Mouse (Mus musculus): Measurements from ENCODE around the gene Gramd1b. TPM values are rescaled to one million over a fixed set of nuclear protein-coding genes. Genes with fewer than 3 reads are reported as not detected.

Gene Gramd1b
- polyA plus RNA-seq, 1 experiment from 2014 or later: 13.5 TPM

GRCm38 (mm10) chr9:40317735-40318134 lies 213.4 kb downstream of the Gramd1b start:
- Histone ChIP-seq H3K36me3 (peaks cover 54% of the 10 kb centered on the region), H3K27ac (no peak overlapping the region), H3K9ac (no peak overlapping the region), H3K4me2 (no peak overlapping the region), H3K27me3 (no peaks in the 10 kb centered on the region), H3K4me1 (replicated peaks) (peaks cover 3% of the 10 kb centered on the region; the same call in 1 of the 2 replicates), H3K4me3 (no peak overlapping the region), H3K9me3 (no peaks in the 10 kb centered on the region)
- WGBS: 97% methylated on average over 4 of the region's 4 CpGs
- ATAC-seq (ENCODE audit: low FRiP score): no peak

DNA sequence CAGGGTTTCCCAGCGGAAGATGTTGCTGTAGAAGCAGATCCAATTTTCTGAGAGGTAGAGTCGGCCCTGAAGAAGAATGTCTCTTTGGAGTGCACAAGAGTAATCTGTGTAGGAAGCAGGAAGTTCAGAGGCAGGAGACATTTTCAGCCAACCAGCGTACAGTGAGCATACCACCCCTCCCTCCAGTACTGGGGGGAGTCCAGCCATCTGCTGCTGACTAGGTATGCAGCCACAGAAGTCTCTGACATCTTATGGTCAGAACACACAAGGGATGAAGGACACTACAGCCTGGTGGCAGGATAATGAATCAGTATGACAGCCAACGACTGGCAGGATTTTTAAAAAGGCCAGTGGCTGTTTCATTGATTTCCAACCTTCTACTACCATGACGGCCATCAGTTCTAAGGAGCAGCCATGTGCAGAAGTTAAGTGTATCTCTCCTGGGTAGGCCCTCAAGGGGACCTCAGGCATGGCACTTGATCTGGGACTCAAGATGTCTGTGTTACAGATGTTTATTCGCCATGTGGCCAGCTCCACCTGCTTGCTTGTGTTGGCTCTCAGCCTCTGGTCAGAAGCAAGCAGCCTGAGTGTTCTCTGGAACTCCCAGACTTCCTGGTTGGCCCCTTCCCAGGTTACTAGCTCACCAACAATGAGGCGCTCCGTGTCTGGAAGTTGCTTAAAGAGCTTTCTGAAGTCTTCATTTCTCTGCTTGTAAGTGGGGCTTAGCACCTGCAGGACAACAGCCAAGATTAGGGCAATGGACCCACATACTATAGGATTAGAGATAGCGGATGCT lies 214.1 kb downstream of the Gramd1b start:
- H3K4me1 ChIP-seq (replicated peaks): peaks cover 3% of the 10 kb centered on the region; the same call in 1 of the 2 replicates
- 88% methylated on average over 9 of the region's 9 CpGs for WGBS
- no peak for ATAC-seq (ENCODE audit: low FRiP score)
- H3K9me3 ChIP-seq: no peaks in the 10 kb centered on the region
- H3K9ac ChIP-seq: no peak overlapping the region
- H3K27ac ChIP-seq: no peak overlapping the region
- H3K4me2 ChIP-seq: no peak overlapping the region
- no peak overlapping the region for H3K4me3 ChIP-seq
- H3K27me3 ChIP-seq: no peaks in the 10 kb centered on the region
- H3K36me3 ChIP-seq: peaks cover 59% of the 10 kb centered on the region

DNA sequence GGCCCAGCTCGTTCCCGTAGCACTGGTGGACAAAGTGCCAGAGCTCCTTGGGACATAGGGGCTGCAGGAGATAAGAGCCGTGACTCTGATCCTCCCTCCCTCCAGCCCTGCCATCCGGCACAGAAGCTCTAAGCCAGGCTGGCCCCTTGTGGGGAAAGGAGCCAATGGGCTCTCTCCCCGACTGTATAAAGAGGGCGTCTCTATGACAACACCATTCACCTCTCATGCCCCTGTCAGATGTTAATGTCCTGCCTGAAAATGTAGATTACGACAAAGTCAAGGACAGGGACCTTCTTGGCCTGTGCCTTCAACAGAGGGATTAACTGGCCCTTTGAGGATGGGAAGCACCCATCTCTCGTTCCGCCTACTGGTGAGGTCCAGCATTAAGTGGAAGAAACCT lies 219.4 kb downstream of the Gramd1b start:
- ATAC-seq (ENCODE audit: low FRiP score): no peak
- H3K36me3 ChIP-seq: peaks cover 93% of the 10 kb centered on the region
- no peak overlapping the region for H3K9ac ChIP-seq
- no peaks in the 10 kb centered on the region for H3K27me3 ChIP-seq
- no peak overlapping the region for H3K4me3 ChIP-seq
- no peak overlapping the region for H3K4me2 ChIP-seq
- WGBS: 59% methylated on average over 9 of the region's 9 CpGs
- no peak overlapping the region for H3K27ac ChIP-seq
- H3K9me3 ChIP-seq: no peaks in the 10 kb centered on the region
- H3K4me1 ChIP-seq (replicated peaks): no peaks in the 10 kb centered on the region

DNA sequence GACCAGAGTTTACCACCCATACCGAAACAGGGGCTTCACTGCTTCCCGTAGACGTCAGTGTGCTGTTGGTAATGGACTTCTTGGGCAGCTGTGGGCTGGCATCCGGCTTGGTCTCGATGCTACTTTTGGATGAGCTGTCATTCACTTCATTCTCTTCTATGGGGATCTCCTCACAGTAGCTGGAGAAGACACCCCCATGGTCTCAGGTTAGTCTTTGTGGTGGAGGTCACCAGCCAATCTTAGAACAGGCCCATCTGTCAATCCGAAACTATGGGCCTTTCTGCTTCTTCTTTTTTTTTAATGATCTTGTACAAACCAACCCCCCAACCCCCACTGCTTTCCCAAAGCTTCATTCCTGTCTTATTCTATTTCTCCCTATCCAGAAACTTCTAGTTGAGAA lies 221.3 kb downstream of the Gramd1b start:
- no peak for ATAC-seq (ENCODE audit: low FRiP score)
- Histone ChIP-seq H3K4me2 (no peak overlapping the region), H3K27ac (no peak overlapping the region), H3K9me3 (no peaks in the 10 kb centered on the region), H3K36me3 (peaks cover 96% of the 10 kb centered on the region), H3K4me3 (no peak overlapping the region), H3K27me3 (no peaks in the 10 kb centered on the region), H3K4me1 (replicated peaks) (no peaks in the 10 kb centered on the region), H3K9ac (no peak overlapping the region)
- 97% methylated on average over 6 of the region's 6 CpGs for WGBS

- ATAC-seq (ENCODE audit: low FRiP score): no peak
- 76% methylated on average over 3 of the region's 3 CpGs for WGBS
- no peak overlapping the region for H3K27ac ChIP-seq
Measured at GRCm38 (mm10) chr9:40307311-40307710, 223.9 kb downstream of the Gramd1b start.

GRCm38 (mm10) chr9:40304243-40304642 lies 226.9 kb downstream of the Gramd1b start:
- no peak overlapping the region for H3K4me3 ChIP-seq
- no peak for ATAC-seq (ENCODE audit: low FRiP score)

More at GRCm38 (mm10) chr9:40307311-40307710, 223.9 kb downstream of the Gramd1b start:
- Histone ChIP-seq H3K4me3 (no peak overlapping the region), H3K4me1 (replicated peaks) (no peaks in the 10 kb centered on the region), H3K36me3 (peaks cover 99% of the 10 kb centered on the region), H3K9me3 (no peaks in the 10 kb centered on the region), H3K27me3 (no peaks in the 10 kb centered on the region), H3K4me2 (no peak overlapping the region), H3K9ac (no peak overlapping the region)

GRCm38 (mm10) chr9:40302375-40302774 lies 228.8 kb downstream of the Gramd1b start:
- no peak overlapping the region for H3K27ac ChIP-seq
- peaks cover 99% of the 10 kb centered on the region for H3K36me3 ChIP-seq
- no peaks in the 10 kb centered on the region for H3K4me1 ChIP-seq (replicated peaks)
- no peaks in the 10 kb centered on the region for H3K9me3 ChIP-seq
- no peak overlapping the region for H3K4me2 ChIP-seq
- whole genome bisulfite sequencing: 93% methylated on average over 8 of the region's 8 CpGs
- no peaks in the 10 kb centered on the region for H3K27me3 ChIP-seq
- no peak overlapping the region for H3K4me3 ChIP-seq
- no peak overlapping the region for H3K9ac ChIP-seq
- no peak for ATAC-seq (ENCODE audit: low FRiP score)

More at GRCm38 (mm10) chr9:40304243-40304642, 226.9 kb downstream of the Gramd1b start:
- H3K27ac ChIP-seq: no peak overlapping the region
- H3K27me3 ChIP-seq: no peaks in the 10 kb centered on the region
- no peaks in the 10 kb centered on the region for H3K9me3 ChIP-seq
- H3K4me1 ChIP-seq (replicated peaks): no peaks in the 10 kb centered on the region
- peaks cover 99% of the 10 kb centered on the region for H3K36me3 ChIP-seq
- 97% methylated on average over 8 of the region's 8 CpGs for WGBS
- H3K9ac ChIP-seq: no peak overlapping the region
- H3K4me2 ChIP-seq: no peak overlapping the region

GRCm38 (mm10) chr9:40301475-40301874 lies 229.7 kb downstream of the Gramd1b start:
- ATAC-seq (ENCODE audit: low FRiP score): no peak
- Histone ChIP-seq H3K27me3 (no peaks in the 10 kb centered on the region), H3K4me2 (no peak overlapping the region), H3K4me3 (no peak overlapping the region), H3K9me3 (no peaks in the 10 kb centered on the region), H3K27ac (no peak overlapping the region), H3K4me1 (replicated peaks) (no peaks in the 10 kb centered on the region), H3K9ac (no peak overlapping the region), H3K36me3 (peaks cover 99% of the 10 kb centered on the region)
- WGBS: 94% methylated on average over 5 of the region's 5 CpGs

- no peak overlapping the region for H3K4me3 ChIP-seq
- no peaks in the 10 kb centered on the region for H3K9me3 ChIP-seq
- H3K27me3 ChIP-seq: no peaks in the 10 kb centered on the region
- H3K9ac ChIP-seq: no peak overlapping the region
- H3K36me3 ChIP-seq: peaks cover 99% of the 10 kb centered on the region
- H3K27ac ChIP-seq: no peak overlapping the region
- H3K4me2 ChIP-seq: no peak overlapping the region
- ATAC-seq (ENCODE audit: low FRiP score): no peak
- no peaks in the 10 kb centered on the region for H3K4me1 ChIP-seq (replicated peaks)
- 91% methylated on average over 15 of the region's 15 CpGs for WGBS
Measured at GRCm38 (mm10) chr9:40300018-40300989, 230.9 kb downstream of the Gramd1b start.

- H3K4me1 ChIP-seq (replicated peaks): no peaks in the 10 kb centered on the region
- no peak for ATAC-seq (ENCODE audit: low FRiP score)
- 93% methylated on average over 7 of the region's 7 CpGs for WGBS
Measured at GRCm38 (mm10) chr9:40299323-40299722, 231.9 kb downstream of the Gramd1b start.

GRCm38 (mm10) chr9:40297969-40298368 lies 233.2 kb downstream of the Gramd1b start:
- Histone ChIP-seq H3K36me3 (peaks cover 98% of the 10 kb centered on the region), H3K4me3 (no peak overlapping the region), H3K27me3 (no peaks in the 10 kb centered on the region), H3K4me1 (replicated peaks) (no peaks in the 10 kb centered on the region), H3K9me3 (no peaks in the 10 kb centered on the region), H3K4me2 (no peak overlapping the region), H3K27ac (no peak overlapping the region), H3K9ac (no peak overlapping the region)
- WGBS: 96% methylated on average over 9 of the region's 9 CpGs
- ATAC-seq (ENCODE audit: low FRiP score): no peak

More at GRCm38 (mm10) chr9:40299323-40299722, 231.9 kb downstream of the Gramd1b start:
- Histone ChIP-seq H3K27me3 (no peaks in the 10 kb centered on the region), H3K9ac (no peak overlapping the region), H3K4me2 (no peak overlapping the region), H3K4me3 (no peak overlapping the region), H3K9me3 (no peaks in the 10 kb centered on the region), H3K27ac (no peak overlapping the region), H3K36me3 (peaks cover 98% of the 10 kb centered on the region)

GRCm38 (mm10) chr9:40296251-40296650 lies 234.9 kb downstream of the Gramd1b start:
- no peaks in the 10 kb centered on the region for H3K9me3 ChIP-seq
- no peaks in the 10 kb centered on the region for H3K4me1 ChIP-seq (replicated peaks)
- no peaks in the 10 kb centered on the region for H3K27me3 ChIP-seq
- ATAC-seq (ENCODE audit: low FRiP score): no peak
- 97% methylated on average over 5 of the region's 5 CpGs for WGBS
- no peak overlapping the region for H3K27ac ChIP-seq
- H3K36me3 ChIP-seq: peaks cover 86% of the 10 kb centered on the region
- H3K4me2 ChIP-seq: no peak overlapping the region
- no peak overlapping the region for H3K9ac ChIP-seq
- no peak overlapping the region for H3K4me3 ChIP-seq

Data from hindbrain, embryonic 13.5 days (tissue).